ENCODE assay signal across 8 mouse cellular contexts in genomic region chr12:113948017-113948416, GRCm38 (mm10).
A peak's percentile ranks its signal among the peaks of the same experiment; 100 is the strongest.
DNase-seq lines count a peak whose midpoint lies in the region; ATAC-seq and TF ChIP-seq lines count a peak whose summit lies in the region.
"Not testable (repeated sequence)": the region's sequence is repeated elsewhere in the genome, so short reads cannot be mapped to it uniquely, and the experiment has no call there.

No protein-coding gene starts in this region.

- not testable (repeated sequence) for H3K9me3 ChIP-seq in intestine, postnatal 0 days (ENCODE audit: control insufficient read depth); lung, embryonic 14.5 days (ENCODE audit: low read depth, low read length); stomach, postnatal 0 days (ENCODE audit: control insufficient read depth, low read length)

- 18% methylated on average over 4 of the region's 4 CpGs for WGBS in intestine, postnatal 0 days
- WGBS in lung, embryonic 14.5 days = 21% methylated on average over 4 of the region's 4 CpGs
- 27% methylated on average over 4 of the region's 4 CpGs for WGBS in stomach, postnatal 0 days

- H3K27ac ChIP-seq in intestine, postnatal 0 days (ENCODE audit: low read depth, low read length); lung, embryonic 14.5 days (ENCODE audit: low read depth); stomach, postnatal 0 days (replicated peaks): not testable (repeated sequence)

- not testable (repeated sequence) for TF ChIP-seq EP300 in stomach, postnatal 0 days (optimal IDR thresholded peaks at IDR 0.05)

- H3K36me3 ChIP-seq in intestine, postnatal 0 days (ENCODE audit: control insufficient read depth, insufficient read depth); lung, embryonic 14.5 days (ENCODE audit: insufficient read depth); stomach, postnatal 0 days (ENCODE audit: control insufficient read depth, insufficient read depth, low read length): not testable (repeated sequence)

- not testable (repeated sequence) for ATAC-seq in intestine, postnatal 0 days; lung, embryonic 14.5 days (ENCODE audit: insufficient read depth); stomach, postnatal 0 days (ENCODE audit: low FRiP score, low TSS enrichment)

- H3K9ac ChIP-seq in intestine, postnatal 0 days (ENCODE audit: low read depth, low read length); lung, embryonic 14.5 days; stomach, postnatal 0 days (ENCODE audit: low read length): not testable (repeated sequence)

- H3K4me3 ChIP-seq in intestine, postnatal 0 days (ENCODE audit: low read depth, low read length); lung, embryonic 14.5 days (ENCODE audit: low read depth, low read length); stomach, postnatal 0 days (ENCODE audit: low read depth, low read length): not testable (repeated sequence)

- H3K4me1 ChIP-seq in intestine, postnatal 0 days (replicated peaks; ENCODE audit: control insufficient read depth, insufficient read depth, low read length); lung, embryonic 14.5 days (ENCODE audit: insufficient read depth); stomach, postnatal 0 days (replicated peaks; ENCODE audit: control insufficient read depth, insufficient read depth): not testable (repeated sequence)

- peak; percentile 59 for TF ChIP-seq CTCF in intestine, postnatal 0 days (IDR thresholded peaks at IDR 0.05; ENCODE audit: low read depth)
- TF ChIP-seq CTCF in lung, embryonic 14.5 days (IDR thresholded peaks at IDR 0.05; ENCODE audit: low read depth) = peak; percentile 46
- TF ChIP-seq CTCF in stomach, postnatal 0 days (IDR thresholded peaks at IDR 0.05; ENCODE audit: low read depth) = peak; percentile 57

- not testable (repeated sequence) for H3K4me2 ChIP-seq in intestine, postnatal 0 days (replicated peaks; ENCODE audit: low read depth); lung, embryonic 14.5 days; stomach, postnatal 0 days (replicated peaks; ENCODE audit: low read depth)

- DNase-seq in CD4-positive helper T cell, adult 2 months (ENCODE audit: low read depth, low spot score) = peak; percentile 16
- DNase-seq in R1 (ENCODE audit: low read depth, low spot score) = peak; percentile 25
- peak; percentile 1 for DNase-seq in c-Kit-positive CD71-negative TER-119-negative erythroid progenitor cells, embryonic 14.5 days (ENCODE audit: low read depth)
- DNase-seq in forelimb bud, embryonic 11.5 days (ENCODE audit: low read depth, low spot score) = peak; percentile 2
- peak; percentile 38 to 45 for DNase-seq in kidney, postnatal 4 days
- peak; percentile 43 for DNase-seq in lung, embryonic 14.5 days
- DNase-seq in stomach, postnatal 0 days (ENCODE audit: low spot score) = peak; percentile 15

- H3K27me3 ChIP-seq in intestine, postnatal 0 days (replicated peaks; ENCODE audit: control insufficient read depth, insufficient read depth, low read length); lung, embryonic 14.5 days (ENCODE audit: insufficient read depth, low read length); stomach, postnatal 0 days (ENCODE audit: control insufficient read depth, insufficient read depth, low read length): not testable (repeated sequence)
